Mouse (Mus musculus): ENCODE results near the gene Lamc1. TPM values are rescaled to one million over a fixed set of nuclear protein-coding genes. Genes with fewer than 3 reads are reported as not detected.
A peak's percentile ranks its signal among the peaks of the same experiment; 100 is the strongest.

Lamc1 gene
- polyA plus RNA-seq, 1 experiment from 2014 or later, result 193 TPM

GRCm38 (mm10) chr1:153180160-153180559, 152.4 kb downstream of the Lamc1 start:
- WGBS, result 69% methylated on average over 4 of the region's 4 CpGs
- no peaks in the 10 kb centered on the region for H3K9me3 ChIP-seq (ENCODE audit: low read depth, low read length)
- peaks cover 3% of the 10 kb centered on the region; the same call in 1 of the 2 replicates for H3K27me3 ChIP-seq (ENCODE audit: insufficient read depth, low read length)
- TF ChIP-seq CTCF (IDR thresholded peaks at IDR 0.05; ENCODE audit: low read depth), result no peak
- H3K27ac ChIP-seq (ENCODE audit: low read depth), result no peak overlapping the region
- 0 out of 2 replicates have a peak, but pooled peaks cover 4% of the 10 kb centered on the region for H3K4me1 ChIP-seq (ENCODE audit: insufficient read depth)
- H3K36me3 ChIP-seq (ENCODE audit: insufficient read depth), result no peaks in the 10 kb centered on the region
- ATAC-seq (ENCODE audit: insufficient read depth) (no peak), DNase-seq (no peak)
- H3K4me3 ChIP-seq (ENCODE audit: low read depth, low read length), result no peak overlapping the region
- H3K9ac ChIP-seq, result no peak overlapping the region
- H3K4me2 ChIP-seq, result no peak overlapping the region

DNA sequence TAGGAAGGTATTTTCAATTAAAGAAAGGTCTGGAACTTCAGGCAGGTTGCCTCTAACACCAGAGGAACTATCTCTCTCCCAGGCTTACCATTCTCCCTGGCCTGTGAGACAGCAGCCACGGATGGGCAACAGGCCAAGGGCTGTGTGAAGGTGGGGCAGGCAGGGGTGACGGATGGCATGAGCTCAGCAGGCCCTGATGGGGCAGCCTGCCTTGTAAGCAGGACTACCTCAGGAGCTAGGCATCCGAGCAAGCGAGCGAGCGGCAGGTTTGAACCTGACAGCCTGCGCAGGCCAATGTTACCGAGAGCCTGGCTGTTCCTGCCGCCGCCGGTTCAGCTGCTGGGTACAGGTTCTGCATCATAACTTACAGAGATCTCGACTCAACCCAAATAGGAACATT, 157.8 kb downstream of the Lamc1 start:
- H3K27ac ChIP-seq (ENCODE audit: low read depth), result peak overlapping the region; percentile 67; the same call in 1 of the 2 replicates
- ATAC-seq (ENCODE audit: insufficient read depth), result no peak

DNA sequence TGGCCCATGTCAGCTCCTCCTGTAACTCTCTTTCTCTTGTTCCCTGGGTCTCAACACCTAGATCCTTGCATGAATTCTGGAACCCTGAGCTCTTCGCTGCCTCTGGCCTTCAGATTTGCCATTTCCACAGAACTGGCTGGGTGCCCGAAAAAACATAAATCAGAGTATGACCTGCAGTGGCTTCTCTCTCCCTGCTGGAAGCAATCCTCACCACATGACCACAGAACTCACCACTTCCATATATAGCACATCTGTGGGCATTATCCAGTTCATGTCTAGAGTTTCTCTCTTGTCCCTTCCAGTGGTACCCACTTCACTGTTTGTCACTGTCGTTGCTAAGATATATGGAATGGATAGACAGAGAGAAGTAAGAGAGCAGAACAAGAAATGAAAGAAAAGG, 159.3 kb downstream of the Lamc1 start:
- DNase-seq, result peak; percentile 88
- peak overlapping the region; percentile 93 for H3K27ac ChIP-seq (ENCODE audit: low read depth)
- no peaks in the 10 kb centered on the region for H3K27me3 ChIP-seq (ENCODE audit: insufficient read depth, low read length)
- 38% methylated on average over 3 of the region's 3 CpGs for WGBS
- H3K4me3 ChIP-seq (ENCODE audit: low read depth, low read length), result no peak overlapping the region
- H3K4me2 ChIP-seq, result 0 out of 2 replicates have a peak overlapping the region, but pooled peaks have one; percentile 4
- H3K4me1 ChIP-seq (ENCODE audit: insufficient read depth), result peaks cover 27% of the 10 kb centered on the region
- no peak for TF ChIP-seq CTCF (IDR thresholded peaks at IDR 0.05; ENCODE audit: low read depth)
- no peaks in the 10 kb centered on the region for H3K9me3 ChIP-seq (ENCODE audit: low read depth, low read length)
- no peaks in the 10 kb centered on the region for H3K36me3 ChIP-seq (ENCODE audit: insufficient read depth)
- ATAC-seq (ENCODE audit: insufficient read depth), result peak; percentile 52
- no peak overlapping the region for H3K9ac ChIP-seq

More for the DNA sequence above, 157.8 kb downstream of the Lamc1 start:
- DNase-seq, result peak; percentile 65
- TF ChIP-seq CTCF (IDR thresholded peaks at IDR 0.05; ENCODE audit: low read depth), result no peak
- Histone ChIP-seq H3K4me2 (no peak overlapping the region), H3K9ac (peak overlapping the region; percentile 26), H3K4me1 (ENCODE audit: insufficient read depth) (peaks cover 27% of the 10 kb centered on the region), H3K9me3 (ENCODE audit: low read depth, low read length) (no peaks in the 10 kb centered on the region), H3K4me3 (ENCODE audit: low read depth, low read length) (no peak overlapping the region), H3K36me3 (ENCODE audit: insufficient read depth) (no peaks in the 10 kb centered on the region), H3K27me3 (ENCODE audit: insufficient read depth, low read length) (no peaks in the 10 kb centered on the region)
- 51% methylated on average over 12 of the region's 12 CpGs for WGBS

- no peak for TF ChIP-seq CTCF (IDR thresholded peaks at IDR 0.05; ENCODE audit: low read depth)
- Histone ChIP-seq H3K4me3 (ENCODE audit: low read depth, low read length) (peak overlapping the region; percentile 1; the same call in 1 of the 2 replicates), H3K4me2 (peak overlapping the region; percentile 26), H3K4me1 (ENCODE audit: insufficient read depth) (peaks cover 27% of the 10 kb centered on the region), H3K27me3 (ENCODE audit: insufficient read depth, low read length) (no peaks in the 10 kb centered on the region), H3K36me3 (ENCODE audit: insufficient read depth) (no peaks in the 10 kb centered on the region), H3K9ac (no peak overlapping the region), H3K27ac (ENCODE audit: low read depth) (peak overlapping the region; percentile 93), H3K9me3 (ENCODE audit: low read depth, low read length) (no peaks in the 10 kb centered on the region)
- ATAC-seq (ENCODE audit: insufficient read depth), result peak; percentile 90
- DNase-seq, result peak; percentile 85
- WGBS, result 5% methylated on average over 9 of the region's 9 CpGs
Observed at GRCm38 (mm10) chr1:153172291-153172731, 160.3 kb downstream of the Lamc1 start.

DNA sequence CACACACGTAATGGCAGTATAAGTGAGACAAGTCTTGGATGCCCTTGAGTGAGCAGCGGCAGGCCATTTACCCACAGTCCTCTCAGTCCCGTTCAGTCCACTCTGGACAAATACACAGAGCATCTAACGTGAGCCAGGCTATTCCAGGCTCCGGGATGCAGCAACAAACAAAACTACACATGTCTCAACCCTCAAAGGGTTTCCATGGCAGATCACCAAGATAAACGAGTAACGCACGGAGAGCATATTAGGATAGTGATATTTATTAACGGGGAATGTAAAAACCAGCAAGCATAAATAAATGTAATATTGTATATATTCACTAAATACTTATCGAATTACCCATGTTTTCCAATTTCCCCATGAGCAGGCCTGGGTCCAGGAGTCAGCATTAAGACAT, 161.6 kb downstream of the Lamc1 start:
- no peaks in the 10 kb centered on the region for H3K27me3 ChIP-seq (ENCODE audit: insufficient read depth, low read length)
- no peak for DNase-seq
- ATAC-seq (ENCODE audit: insufficient read depth), result no peak
- peaks cover 27% of the 10 kb centered on the region for H3K4me1 ChIP-seq (ENCODE audit: insufficient read depth)
- no peak overlapping the region for H3K4me2 ChIP-seq
- H3K9me3 ChIP-seq (ENCODE audit: low read depth, low read length), result no peaks in the 10 kb centered on the region
- 59% methylated on average over 10 of the region's 10 CpGs for WGBS
- H3K9ac ChIP-seq, result no peak overlapping the region
- H3K36me3 ChIP-seq (ENCODE audit: insufficient read depth), result no peaks in the 10 kb centered on the region
- no peak for TF ChIP-seq CTCF (IDR thresholded peaks at IDR 0.05; ENCODE audit: low read depth)
- no peak overlapping the region for H3K4me3 ChIP-seq (ENCODE audit: low read depth, low read length)
- H3K27ac ChIP-seq (ENCODE audit: low read depth), result no peak overlapping the region

Other genes starting within 250 kb of the Lamc1 start
- gene Lamc2, start 146.3 kb downstream of the Lamc1 start, polyA plus RNA-seq (2014; fragmentation: Nextera tagmentation; extraction: Ambion mirVana), result 55.7 and 55.9 TPM in 2 replicates
- gene Shcbp1l, start 92.4 kb upstream of the Lamc1 start, polyA plus RNA-seq (2014; fragmentation: Nextera tagmentation; extraction: Ambion mirVana), result 0.28 and 0.38 TPM in 2 replicates
- gene Dhx9, start 154.9 kb upstream of the Lamc1 start, polyA plus RNA-seq (2014; fragmentation: Nextera tagmentation; extraction: Ambion mirVana), result 30.7 and 30.8 TPM in 2 replicates
- gene Npl, start 217.3 kb upstream of the Lamc1 start, polyA plus RNA-seq (2014; fragmentation: Nextera tagmentation; extraction: Ambion mirVana), result 7.6 and 8.1 TPM in 2 replicates